ENCODE assay signal across 23 mouse cellular contexts in genomic region chr8:117517861-117518260, GRCm38 (mm10). TPM values are rescaled to one million over a fixed set of nuclear protein-coding genes. Genes with fewer than 3 reads are reported as not detected.
A peak's percentile ranks its signal among the peaks of the same experiment; 100 is the strongest.
DNase-seq lines count a peak whose midpoint lies in the region; TF ChIP-seq lines count a peak whose summit lies in the region.
"Had no signal": no experiment of that assay in that cellular context is flagged by ENCODE, and none has a peak within 500 bp of the region (broad histone marks: within the 10 kb centered on the region; RNA-seq: fewer than 3 reads in every experiment).

No protein-coding gene starts in this region.

- peak overlapping the region; percentile 53; the same call in 1 of the 2 replicates for H3K27ac ChIP-seq in layer of hippocampus, adult 2 months
- H3K27ac ChIP-seq: forebrain, embryonic 10.5 days; forebrain, embryonic 13.5 days; heart, adult 2 months; heart, embryonic 10.5 days; heart, embryonic 13.5 days; hindbrain, embryonic 14.5 days; hindbrain, postnatal 0 days had no signal

- TF ChIP-seq CTCF in layer of hippocampus, adult 2 months (conservative IDR thresholded peaks at IDR 0.05), result no peak

- no peaks in the 10 kb centered on the region for H3K36me3 ChIP-seq in splenic B cell, adult 2 months (ENCODE audit: control insufficient read depth, insufficient read depth, low read length, poor library complexity, severe bottlenecking)
- H3K36me3 ChIP-seq: embryonic facial prominence, embryonic 13.5 days; forebrain, embryonic 10.5 days; heart, embryonic 10.5 days; heart, embryonic 13.5 days had no signal

- H3K4me3 ChIP-seq in layer of hippocampus, adult 2 months, result no peak overlapping the region
- H3K4me3 ChIP-seq: embryonic facial prominence, embryonic 13.5 days; forebrain, embryonic 10.5 days; forebrain, embryonic 13.5 days; heart, adult 2 months; heart, embryonic 10.5 days; heart, embryonic 13.5 days had no signal

- no peak for DNase-seq in layer of hippocampus, adult 2 months (ENCODE audit: low spot score in 2 of 2)
- DNase-seq in layer of hippocampus, postnatal 10 days (ENCODE audit: low spot score in 2 of 2), result no peak
- DNase-seq in ZHBTc4 (ENCODE audit: low read depth, low spot score), result peak; percentile 13
- peak; percentile 75 for DNase-seq in splenic B cell, adult 2 months (ENCODE audit: low read depth, low spot score)
- DNase-seq in spleen, postnatal 4 days (ENCODE audit: low spot score in 2 of 2), result no peak
- no peak for DNase-seq in adrenal gland, adult (ENCODE audit: inconsistent age in 2 of 2, low spot score in 1 of 2)
- DNase-seq: adrenal gland, adult 8-10 months; adrenal gland, postnatal 25 days; cerebellum, adult 18-20 months; cerebellum, adult 9-10 months; cerebellum, postnatal 14 days; gastrocnemius, postnatal 10 days; gastrocnemius, postnatal 36 days; heart, adult 2 months; heart, postnatal 14 days; heart, postnatal 4 days had no signal

- H3K27me3 ChIP-seq in splenic B cell, adult 2 months (ENCODE audit: control insufficient read depth, insufficient read depth, low read length, poor library complexity, severe bottlenecking), result no peaks in the 10 kb centered on the region
- H3K27me3 ChIP-seq: embryonic facial prominence, embryonic 13.5 days; forebrain, embryonic 13.5 days; heart, embryonic 13.5 days had no signal

RNA-seq across cellular contexts. Expression of gene Plcg2, which starts 19.8 kb away (rescaled TPM):
- 1 to 10 TPM; 3.3 to 4.1 TPM for total RNA-seq in layer of hippocampus, adult 2 months (2021)
- total RNA-seq in layer of hippocampus, postnatal 10 days (2021), result 1 to 10 TPM; 2.8 to 3.2 TPM

Comparison
In these comparisons a context has a peak if more than half of its experiments do, and no peak if none do; other contexts are left out.
1. DNase-seq: peak in ZHBTc4 (single experiment) and splenic B cell, adult 2 months (single experiment); none in layer of hippocampus, adult 2 months (0 of 2), layer of hippocampus, postnatal 10 days (0 of 2), spleen, postnatal 4 days (0 of 2) and adrenal gland, adult (0 of 2).